Mouse (Mus musculus) inflammation-experienced regulatory T-cells (primary cell): ENCODE measurements around the gene Gm2056. TPM values are rescaled to one million over a fixed set of nuclear protein-coding genes. Genes with fewer than 3 reads are reported as not detected.

Source experiments
- polyA plus RNA-seq, 2 experiments: library from polyadenylated mRNA; unstranded; fragments of 100-300 nt; shearing (Covaris generic); gene quantifications; one replicate each; pipeline ENCODE4 v1.2.1; 2017

Gene Gm2056
- not detected for polyA plus RNA-seq

GRCm38 (mm10) chr12:88026704-88027103 lies at the start of gene Gm2056:
TSS of gene Gm2056 (plus strand) at chr12:88027004.

GRCm38 (mm10) chr12:88011548-88011947 lies 15.3 kb upstream of the Gm2056 start, which contains the start of gene Gm2075:
TSS of gene Gm2075 (plus strand) at chr12:88011848.

GRCm38 (mm10) chr12:88018671-88019070 lies 8.1 kb upstream of the Gm2056 start, which contains the start of gene Gm6803:
TSS of gene Gm6803 (minus strand) at chr12:88018771.

Other genes starting within 250 kb of the Gm2056 start
- not detected for gene Gm21936, start 231.5 kb upstream of the Gm2056 start, polyA plus RNA-seq
- 1 to 10 TPM in 1 of 2 experiments, not detected in 1; 1.4 TPM for gene BB287469, start 210.4 kb upstream of the Gm2056 start, polyA plus RNA-seq
- under 1 TPM in 1 of 2 experiments, not detected in 1; 0.99 TPM for gene Gm2001, start 184.7 kb upstream of the Gm2056 start, polyA plus RNA-seq
- gene Gm2016, start 152.9 kb upstream of the Gm2056 start, polyA plus RNA-seq = under 1 TPM; 0.13 to 0.22 TPM
- not detected for gene Gm2022, start 131.6 kb upstream of the Gm2056 start, polyA plus RNA-seq
- gene Gm2035, start 107.1 kb upstream of the Gm2056 start, polyA plus RNA-seq = not detected
- 1 to 10 TPM in 1 of 2 experiments, not detected in 1; 2.1 TPM for gene Gm2042, start 72.9 kb upstream of the Gm2056 start, polyA plus RNA-seq
- not detected for gene Gm2075, start 15.2 kb upstream of the Gm2056 start, polyA plus RNA-seq
- gene Gm6803, start 8.2 kb upstream of the Gm2056 start, polyA plus RNA-seq = not detected
- not detected for gene Gm16368, start 56.7 kb downstream of the Gm2056 start, polyA plus RNA-seq
- gene Gm10436, start 155.1 kb downstream of the Gm2056 start, polyA plus RNA-seq = not detected
- 1 to 10 TPM in 1 of 2 experiments, not detected in 1; 1.2 TPM for gene Gm8332, start 223.1 kb downstream of the Gm2056 start, polyA plus RNA-seq
- gene Gm5662, start 247.5 kb downstream of the Gm2056 start, polyA plus RNA-seq = under 1 TPM in 1 of 2 experiments, not detected in 1; 0.27 TPM